Comparison of ENCODE assay signal across 9 mouse cellular contexts in the genomic region with DNA sequence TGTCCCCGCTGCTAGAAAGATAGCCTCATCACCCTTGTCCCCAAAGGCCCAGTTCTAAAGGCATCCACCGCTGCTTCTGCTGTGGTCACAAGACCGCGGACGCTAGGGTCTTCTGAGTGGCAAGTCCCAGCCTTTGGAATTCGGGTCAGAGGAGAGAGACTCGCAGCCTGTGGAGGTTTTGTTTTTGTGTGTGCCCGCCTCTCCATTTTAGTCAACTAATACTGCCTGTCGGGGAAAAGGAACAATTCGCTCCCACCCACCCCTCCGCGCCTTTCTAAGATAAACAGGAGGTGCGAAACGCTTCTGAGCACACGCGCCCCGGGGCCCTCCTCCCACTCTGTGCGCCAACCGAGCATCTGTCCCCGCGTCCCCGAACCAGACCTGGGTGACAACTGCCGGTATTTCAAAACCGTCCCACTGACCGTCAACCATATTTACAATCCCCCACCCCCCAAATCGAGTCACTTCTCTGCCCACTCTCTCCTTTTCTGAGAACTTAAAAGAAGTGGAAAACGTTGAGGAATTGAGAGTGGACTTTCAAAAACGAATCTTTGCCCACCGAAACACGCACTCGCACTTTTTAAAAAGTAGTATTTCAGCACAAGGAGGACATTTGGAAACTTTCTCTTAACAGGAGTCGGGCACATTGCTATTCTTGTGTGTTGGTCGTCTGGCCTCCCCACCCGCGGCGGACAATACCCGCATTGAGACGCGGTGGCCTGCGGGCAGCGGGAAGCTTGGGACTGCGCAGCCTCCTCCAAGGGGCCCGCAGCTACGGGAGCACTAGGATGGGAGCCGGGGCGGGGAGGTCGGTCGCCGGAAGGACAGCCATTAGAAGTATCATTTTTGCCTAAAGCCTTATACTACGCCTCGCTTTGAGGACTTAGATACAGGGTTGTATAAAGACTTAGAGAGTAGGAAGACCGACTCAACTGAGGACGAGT. TPM values are rescaled to one million over a fixed set of nuclear protein-coding genes. Genes with fewer than 3 reads are reported as not detected.
DNase-seq lines count a peak whose midpoint lies in the region; ATAC-seq and TF ChIP-seq lines count a peak whose summit lies in the region.
"Had no signal": no experiment of that assay in that cellular context is flagged by ENCODE, and none has a peak within 500 bp of the region (broad histone marks: within the 10 kb centered on the region; RNA-seq: fewer than 3 reads in every experiment).

No protein-coding gene starts in this region.

- ATAC-seq in kidney, postnatal 0 days (replicated peaks; ENCODE audit: low FRiP score, low read depth), result no peak
- no peak for ATAC-seq in hindbrain, embryonic 16.5 days

- H3K4me2 ChIP-seq in kidney, postnatal 0 days (ENCODE audit: low read length), result peak overlapping the region; percentile 52; the same call in 1 of the 2 replicates
- H3K4me2 ChIP-seq in hindbrain, embryonic 16.5 days (ENCODE audit: low read length), result peak overlapping the region; percentile 55

- no peaks in the 10 kb centered on the region for H3K36me3 ChIP-seq in kidney, postnatal 0 days (ENCODE audit: insufficient read depth, low read length)
- H3K36me3 ChIP-seq in hindbrain, embryonic 16.5 days (ENCODE audit: control insufficient read depth, insufficient read depth, low read length), result no peaks in the 10 kb centered on the region
- H3K36me3 ChIP-seq in thymus, adult 2 months (ENCODE audit: control insufficient read depth, insufficient read depth, low read length), result no peaks in the 10 kb centered on the region

- WGBS in kidney, postnatal 0 days, result under 1% methylated on average over 53 of the region's 53 CpGs
- WGBS in hindbrain, embryonic 16.5 days, result under 1% methylated on average over 53 of the region's 53 CpGs
- 6% methylated on average over 53 of the region's 53 CpGs for WGBS in thymus, adult 2 months

- H3K9me3 ChIP-seq in kidney, postnatal 0 days (replicated peaks; ENCODE audit: low read length), result no peaks in the 10 kb centered on the region
- H3K9me3 ChIP-seq in hindbrain, embryonic 16.5 days (ENCODE audit: control insufficient read depth, low read length), result no peaks in the 10 kb centered on the region

- no peak overlapping the region for H3K9ac ChIP-seq in kidney, postnatal 0 days (ENCODE audit: low read depth, low read length)
- H3K9ac ChIP-seq in hindbrain, embryonic 16.5 days (ENCODE audit: low read depth, low read length), result peak overlapping the region; percentile 36

- peak overlapping the region; percentile 29 for H3K4me3 ChIP-seq in kidney, postnatal 0 days (replicated peaks; ENCODE audit: low read depth, low read length)
- peak overlapping the region; percentile 29 for H3K4me3 ChIP-seq in hindbrain, embryonic 16.5 days (ENCODE audit: low read length)
- H3K4me3 ChIP-seq in thymus, adult 2 months (ENCODE audit: control insufficient read depth, insufficient read depth, low read length), result no peak overlapping the region
- H3K4me3 ChIP-seq: erythroblast, embryonic 14.5 days had no signal

- TF ChIP-seq POLR2A in thymus, adult 2 months (IDR thresholded peaks at IDR 0.05; ENCODE audit: control insufficient read depth, extremely low read depth, insufficient read depth, low read length, poor library complexity), result no peak

- H3K4me1 ChIP-seq in kidney, postnatal 0 days (replicated peaks; ENCODE audit: insufficient read depth, low read length), result peaks cover 12% of the 10 kb centered on the region
- peaks cover 4% of the 10 kb centered on the region; the same call in 1 of the 2 replicates for H3K4me1 ChIP-seq in hindbrain, embryonic 16.5 days (ENCODE audit: control insufficient read depth, insufficient read depth, low read depth, low read length)
- H3K4me1 ChIP-seq in thymus, adult 2 months (replicated peaks; ENCODE audit: control insufficient read depth, insufficient read depth, low read length), result no peaks in the 10 kb centered on the region; the same call in 1 of the 2 replicates

- H3K27me3 ChIP-seq in kidney, postnatal 0 days (ENCODE audit: insufficient read depth, low read length), result peaks cover 96% of the 10 kb centered on the region
- H3K27me3 ChIP-seq in hindbrain, embryonic 16.5 days (replicated peaks; ENCODE audit: control insufficient read depth, insufficient read depth, low read length), result peaks cover 30% of the 10 kb centered on the region
- H3K27me3 ChIP-seq in thymus, adult 2 months (ENCODE audit: control insufficient read depth, insufficient read depth, low read length), result peaks cover 14% of the 10 kb centered on the region; the same call in 1 of the 2 replicates

- H3K27ac ChIP-seq in kidney, postnatal 0 days, result no peak overlapping the region
- peak overlapping the region; percentile 77 for H3K27ac ChIP-seq in hindbrain, embryonic 16.5 days (ENCODE audit: low read depth, low read length)
- H3K27ac ChIP-seq in thymus, adult 2 months (ENCODE audit: control insufficient read depth, insufficient read depth, low read length), result no peak overlapping the region

- DNase-seq in kidney, postnatal 0 days (ENCODE audit: low spot score), result no peak
- no peak for DNase-seq in kidney, adult 11 months
- peak; percentile 75 for DNase-seq in embryo, embryonic 11 days
- peak; percentile 78 for DNase-seq in neural tube, embryonic 10.5 days (ENCODE audit: extremely low spot score, low spot score)
- DNase-seq in thymus, postnatal 10 days (ENCODE audit: low spot score in 2 of 2), result no peak
- DNase-seq in spleen, postnatal 36 days (ENCODE audit: low spot score in 2 of 2), result no peak
- no peak for DNase-seq in thymus, adult 2 months

- no peak for TF ChIP-seq CTCF in kidney, postnatal 0 days (IDR thresholded peaks at IDR 0.05; ENCODE audit: low read depth)
- TF ChIP-seq CTCF in thymus, adult 2 months (IDR thresholded peaks at IDR 0.05; ENCODE audit: borderline replicate concordance, control insufficient read depth, extremely low read depth, insufficient read depth, low read length, poor library complexity), result no peak

RNA-seq across cellular contexts. Expression of a gene that starts 12.8 kb away (rescaled TPM):
- not detected in 2 replicates for polyA plus RNA-seq in kidney, postnatal 0 days (2015; fragmentation: Nextera tagmentation; extraction: Ambion mirVana)
- polyA plus RNA-seq in hindbrain, embryonic 16.5 days (2015; fragmentation: Nextera tagmentation; extraction: Ambion mirVana), result 8.2 and 8.6 TPM in 2 replicates
- 0.08 and 0.19 TPM in 2 replicates for polyA plus RNA-seq in thymus, adult 2 months (2012; rRNA removed)
- polyA plus RNA-seq: erythroblast, embryonic 14.5 days had no signal

Comparison
In these comparisons a context has a peak if more than half of its experiments do, and no peak if none do; other contexts are left out.
1. DNase-seq: peak in embryo, embryonic 11 days (single experiment) and neural tube, embryonic 10.5 days (single experiment); none in kidney, postnatal 0 days (single experiment), kidney, adult 11 months (single experiment), thymus, postnatal 10 days (0 of 2), spleen, postnatal 36 days (0 of 2) and thymus, adult 2 months (single experiment).